Mouse (Mus musculus) CD4-positive, CD25-positive, alpha-beta regulatory T cell, adult 2 months (primary cell): ENCODE measurements at regions not wholly inside any gene's neighbourhood (a gene's known extent, or its start where the extent isn't known, plus 50 kb on each side); places are given as distances from the start of the nearest gene placed in this dataset.
"Not testable (repeated sequence)": the region's sequence is repeated elsewhere in the genome, so short reads cannot be mapped to it uniquely, and the experiment has no call there.

Experiments used
- DNase-seq: peaks from one replicate; pipeline ENCODE4 v3.0.0-alpha.2; 2012; ENCODE audit warnings: low read depth, low spot score

DNA sequence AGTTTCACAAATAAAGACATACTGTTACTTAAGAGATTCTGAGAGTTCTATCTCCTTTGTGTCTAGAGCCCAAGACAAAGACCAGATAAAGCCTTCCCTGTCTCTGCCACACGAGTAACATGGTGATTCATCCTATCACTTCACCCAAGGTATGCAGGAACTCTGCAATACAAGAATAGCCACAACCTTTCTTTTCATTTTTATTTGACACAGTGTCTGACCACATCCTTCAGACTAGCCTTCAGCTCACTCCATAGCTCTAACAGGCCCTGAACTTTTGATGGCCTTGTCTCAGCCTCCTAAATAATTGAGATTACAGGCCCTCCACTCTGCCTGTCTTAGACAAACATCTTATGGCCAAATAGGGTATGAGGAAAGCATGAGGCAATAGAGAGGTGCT is 337.6 kb upstream of the Cdh5 start:
- DNase-seq = no peak

- DNase-seq = no peak
Observed at GRCm38 (mm10) chr8:103779658-103780057, 321.8 kb upstream of the Cdh5 start.

- no peak for DNase-seq
Observed at GRCm38 (mm10) chr8:103788308-103788707, 313.1 kb upstream of the Cdh5 start.

DNA sequence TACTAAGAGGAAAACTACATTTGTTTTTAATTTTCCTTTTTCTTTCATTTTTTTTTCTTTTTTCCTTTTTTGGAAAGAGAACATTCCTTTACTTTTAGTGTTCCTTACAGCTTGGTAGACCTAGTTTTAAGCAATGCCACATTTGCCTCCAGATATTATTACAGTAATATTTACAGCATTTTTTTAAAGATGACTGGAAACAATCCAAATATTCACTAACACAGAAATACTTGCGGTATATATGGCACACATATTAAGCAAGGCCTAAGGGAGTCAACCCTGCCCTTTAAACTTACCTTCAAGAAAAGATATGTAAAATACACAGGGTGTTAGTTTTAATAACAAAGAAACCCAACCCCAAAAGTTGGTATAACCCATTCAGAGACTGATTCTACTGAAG is 308.1 kb upstream of the Cdh5 start:
- no peak for DNase-seq

- not testable (repeated sequence) for DNase-seq
Observed at GRCm38 (mm10) chr8:103798630-103799029, 302.8 kb upstream of the Cdh5 start.

- DNase-seq = no peak
Observed at GRCm38 (mm10) chr8:103808171-103808570, 293.3 kb upstream of the Cdh5 start.

DNA sequence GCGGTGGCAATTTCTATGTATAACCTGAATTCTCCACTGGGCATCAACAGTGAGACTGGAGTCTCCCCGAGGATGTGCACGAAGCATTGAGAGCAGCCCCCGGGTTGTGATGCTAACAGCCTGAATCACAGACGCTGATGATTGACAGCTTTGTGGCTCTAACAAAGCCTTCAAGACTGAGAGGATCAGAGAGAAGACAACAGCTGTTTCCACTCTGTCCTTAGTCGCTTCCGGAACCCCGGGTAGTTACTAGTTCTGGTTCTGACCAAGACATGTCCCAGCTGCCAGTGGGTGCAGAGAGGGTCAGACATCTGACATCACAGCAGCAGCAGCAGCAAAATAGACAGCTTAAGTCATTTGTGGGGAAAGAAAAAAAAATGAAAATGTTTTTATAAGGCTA is 292.8 kb upstream of the Cdh5 start:
- DNase-seq = no peak

DNA sequence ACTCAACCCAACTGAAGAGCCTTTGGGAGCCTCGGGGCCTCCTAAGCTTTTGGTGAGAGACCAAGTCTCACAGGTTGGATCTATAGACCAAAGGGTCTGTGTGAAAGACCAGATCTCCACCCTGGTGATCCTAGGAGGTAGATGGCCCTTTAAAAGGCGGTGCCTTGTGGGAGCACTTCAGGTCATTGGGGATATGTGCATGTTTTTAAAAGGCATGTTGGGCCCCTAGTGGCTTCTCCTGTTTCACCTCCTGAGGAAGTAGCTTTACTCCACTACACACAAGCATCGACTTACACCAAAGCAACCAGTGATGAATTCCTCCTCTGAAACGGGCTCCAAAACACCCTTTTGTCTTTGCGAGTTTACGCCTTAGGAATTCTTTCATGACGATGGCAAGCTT is 292.3 kb upstream of the Cdh5 start:
- no peak for DNase-seq

DNA sequence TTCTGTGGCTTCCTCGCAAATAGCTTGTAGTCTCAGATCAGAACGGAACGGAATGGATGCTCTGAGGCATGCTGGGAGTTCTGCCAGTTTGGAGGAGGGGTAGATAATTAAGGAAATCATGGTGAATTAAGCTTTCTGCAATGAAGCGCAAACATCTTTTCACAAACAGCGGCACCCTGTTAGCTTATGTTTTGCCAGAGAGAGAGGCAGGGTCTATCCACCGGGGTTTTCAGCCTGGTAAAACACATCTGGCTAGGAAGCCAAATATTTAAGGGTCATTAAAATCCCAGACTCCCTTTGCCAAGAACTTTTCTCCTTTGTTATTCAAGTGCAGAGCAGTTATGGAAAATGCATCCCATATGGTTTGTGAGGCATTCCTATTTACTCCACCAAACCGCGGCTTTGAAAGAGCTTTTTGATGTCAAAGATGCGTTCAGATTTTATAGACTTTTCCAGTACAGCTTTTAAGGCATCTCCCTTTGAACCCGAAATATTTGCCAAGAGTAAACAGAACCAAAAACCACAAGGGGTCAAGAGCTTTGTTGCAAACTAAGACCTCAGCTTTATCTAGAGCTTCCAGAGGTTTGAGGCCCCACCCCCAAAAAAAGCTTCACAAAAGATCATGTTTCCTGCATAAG is 287.4 kb upstream of the Cdh5 start:
- DNase-seq = no peak

DNA sequence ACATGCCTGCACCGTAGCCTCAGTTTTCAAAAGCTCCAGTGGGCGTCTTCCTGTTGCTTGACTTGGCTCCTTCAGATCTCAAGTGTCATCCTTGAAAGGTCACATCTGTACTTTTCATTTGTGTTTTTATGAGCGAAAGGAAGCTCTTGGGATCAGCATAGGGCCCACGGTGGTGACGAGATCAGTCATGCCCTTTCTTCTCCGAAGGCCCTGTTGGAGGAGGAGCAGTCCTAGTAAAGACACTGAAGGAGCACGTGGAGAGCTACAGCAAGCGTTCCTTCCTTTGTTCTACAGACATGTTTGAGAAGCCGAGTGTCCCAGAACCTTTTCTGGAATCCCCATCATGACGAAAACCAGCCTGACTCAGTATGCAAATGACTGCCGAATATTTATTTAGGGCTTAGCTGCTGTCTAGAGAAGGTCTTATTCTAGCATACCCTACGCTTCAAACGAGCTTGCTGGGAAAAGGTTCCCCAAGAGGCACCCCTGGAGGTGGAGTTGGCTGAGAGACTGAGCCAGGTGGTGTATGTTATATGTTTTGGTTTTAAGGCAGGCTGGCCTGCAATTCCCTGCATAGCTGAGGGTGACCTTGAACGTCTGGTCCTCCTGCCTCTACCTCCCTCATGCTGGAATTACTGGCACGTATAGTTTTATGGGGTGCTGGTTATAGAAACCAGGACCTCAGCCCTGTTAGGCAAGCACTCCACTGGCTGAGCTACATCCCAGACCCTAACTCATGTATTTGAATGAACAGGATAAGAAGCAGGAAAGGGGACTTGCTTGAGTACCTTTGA is 285.1 kb upstream of the Cdh5 start:
- no peak for DNase-seq

- no peak for DNase-seq
Observed at GRCm38 (mm10) chr8:103823541-103823940, 277.9 kb upstream of the Cdh5 start.

- DNase-seq = no peak
Observed at GRCm38 (mm10) chr8:103824747-103825146, 276.7 kb upstream of the Cdh5 start.

DNA sequence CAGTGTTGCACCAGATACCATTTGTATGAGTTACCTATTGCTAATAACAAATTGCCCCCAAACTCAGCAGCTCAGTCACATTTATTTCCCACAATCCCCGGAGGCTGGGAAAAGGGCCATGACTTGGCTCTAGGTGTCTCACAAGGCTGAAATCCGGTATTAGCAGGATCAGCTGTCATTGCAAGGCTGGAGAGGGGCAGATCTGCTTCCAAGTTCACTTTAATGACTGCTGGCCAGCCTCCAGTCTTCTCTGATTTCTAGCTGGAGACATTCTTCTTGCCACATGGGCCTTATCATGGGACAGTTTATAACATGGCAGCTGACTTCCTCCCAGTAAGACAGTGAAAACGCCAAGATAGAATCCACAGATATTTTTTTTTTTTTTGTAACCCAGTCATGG is 276.1 kb upstream of the Cdh5 start:
- no peak for DNase-seq

GRCm38 (mm10) chr8:103830416-103830815 is 271.0 kb upstream of the Cdh5 start:
- DNase-seq = no peak

- DNase-seq = no peak
Observed at GRCm38 (mm10) chr8:103839990-103840389, 261.4 kb upstream of the Cdh5 start.

- DNase-seq = no peak
Observed at GRCm38 (mm10) chr8:103845964-103846363, 255.5 kb upstream of the Cdh5 start.

GRCm38 (mm10) chr8:103846382-103846976 is 254.9 kb upstream of the Cdh5 start:
- no peak for DNase-seq

DNA sequence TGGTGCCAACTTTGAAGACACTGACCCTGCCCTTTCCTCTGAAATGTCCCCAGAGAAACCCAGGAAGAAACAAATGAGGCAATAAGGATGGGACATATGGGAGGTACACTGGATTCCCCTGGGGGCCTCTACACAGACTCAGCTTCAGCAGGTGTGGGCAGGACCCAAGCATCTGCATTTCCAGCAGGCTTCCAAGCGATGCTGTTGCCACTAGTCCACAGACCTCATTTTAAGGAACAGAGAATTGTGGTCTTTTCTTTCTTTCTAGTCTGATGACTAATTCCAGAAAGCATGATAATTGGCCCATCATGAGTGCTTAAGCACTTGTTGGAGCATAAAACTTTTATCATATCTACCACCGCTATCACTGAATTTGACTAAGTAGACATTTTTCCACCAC is 251.6 kb upstream of the Cdh5 start:
- DNase-seq = no peak

GRCm38 (mm10) chr8:103851286-103851685 is 250.1 kb upstream of the Cdh5 start:
- no peak for DNase-seq

DNA sequence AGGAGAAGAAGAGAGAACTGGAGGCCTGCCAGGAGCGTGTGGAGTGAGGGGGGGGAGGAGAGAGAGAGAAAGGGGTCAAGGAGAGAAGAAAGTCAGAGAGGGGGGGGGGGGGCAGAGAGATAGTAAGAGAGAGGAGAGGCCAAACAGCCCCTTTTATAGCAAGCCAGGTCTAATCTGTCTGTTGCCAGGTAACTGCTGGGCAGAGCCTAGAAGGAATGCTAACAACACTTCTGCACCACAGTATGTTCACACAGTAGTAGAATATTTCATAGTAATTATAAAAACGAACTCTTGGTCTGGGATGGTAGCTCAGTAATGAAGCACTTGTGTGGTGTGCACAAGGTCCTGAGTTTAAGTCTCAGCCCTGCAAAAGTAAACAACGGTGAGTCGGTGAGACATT is 248.4 kb upstream of the Cdh5 start:
- DNase-seq = no peak

DNA sequence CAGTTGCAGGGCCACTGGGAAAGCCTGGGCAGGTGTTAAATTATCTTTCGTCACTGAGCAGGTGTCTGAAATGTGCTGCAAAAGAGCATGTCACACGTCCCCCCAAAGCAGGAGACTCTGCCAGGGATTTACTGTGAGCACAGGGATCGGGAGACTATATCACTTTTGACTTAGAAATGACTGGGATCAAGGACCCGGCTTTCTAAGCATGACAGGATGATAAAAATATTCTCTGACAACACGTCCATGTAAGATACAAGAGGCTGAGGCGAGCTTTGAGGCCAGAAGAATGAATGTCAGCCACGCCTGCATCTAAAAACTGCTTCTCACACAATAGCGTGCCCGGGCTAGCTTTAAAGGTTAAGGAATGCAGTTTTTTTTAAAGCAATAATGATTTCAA is 246.1 kb upstream of the Cdh5 start:
- DNase-seq = no peak

DNA sequence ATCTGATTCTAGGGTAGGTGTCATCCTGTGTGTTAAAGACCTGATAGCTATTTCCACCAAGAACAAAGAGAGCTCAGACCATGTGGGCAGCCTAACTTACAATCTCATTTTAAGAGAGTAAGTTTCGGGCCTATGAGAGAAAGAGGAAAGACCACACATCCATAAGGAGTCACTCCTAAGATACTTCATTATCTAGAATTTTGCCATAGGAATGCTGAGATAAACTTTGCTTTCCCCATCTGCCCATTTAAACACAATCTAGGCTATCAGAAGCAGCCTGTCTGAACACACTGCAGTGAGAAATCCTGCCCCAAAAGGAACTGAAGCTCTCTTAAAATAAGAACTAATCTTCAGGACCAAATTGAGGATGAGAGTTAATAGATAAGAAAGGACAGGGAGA is 242.3 kb upstream of the Cdh5 start:
- DNase-seq = no peak
